13 mouse cellular contexts compared by ENCODE assay signal in the genomic region with DNA sequence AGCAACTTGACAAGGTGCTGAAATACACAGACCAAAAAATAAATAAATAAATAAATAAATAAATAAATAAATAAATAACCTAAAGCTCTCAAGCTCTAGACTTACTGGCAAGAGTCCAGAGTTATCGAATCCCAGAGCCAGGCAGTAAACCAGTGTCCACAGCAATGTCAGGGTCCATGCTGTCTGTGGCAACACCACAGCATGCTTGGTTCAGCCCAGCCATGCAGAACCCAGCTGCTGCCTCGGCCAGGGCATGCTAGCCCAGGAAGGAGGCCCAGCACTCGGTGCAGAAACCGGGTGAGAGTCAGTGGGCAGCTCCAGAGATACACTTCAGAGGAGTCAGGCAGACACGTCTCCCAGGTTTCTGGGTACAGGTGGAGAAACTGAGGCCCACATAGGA. TPM values are rescaled to one million over a fixed set of nuclear protein-coding genes. Genes with fewer than 3 reads are reported as not detected.
"Had no signal": no experiment of that assay in that cellular context is flagged by ENCODE, and none has a peak within 500 bp of the region (broad histone marks: within the 10 kb centered on the region; RNA-seq: fewer than 3 reads in every experiment).

No protein-coding gene starts in this region.

- H3K9me3 ChIP-seq: limb, embryonic 12.5 days; liver, embryonic 13.5 days; midbrain, embryonic 12.5 days had no signal

- H3K4me1 ChIP-seq: liver, embryonic 13.5 days had no signal

- H3K4me3 ChIP-seq: left cerebral cortex, adult 2 months; limb, embryonic 12.5 days; liver, embryonic 13.5 days; midbrain, embryonic 12.5 days had no signal

- H3K36me3 ChIP-seq: limb, embryonic 12.5 days; liver, embryonic 13.5 days; midbrain, embryonic 12.5 days had no signal

- H3K4me2 ChIP-seq: limb, embryonic 12.5 days; liver, embryonic 13.5 days; midbrain, embryonic 12.5 days had no signal

- DNase-seq: kidney, adult 8-10 months; kidney, postnatal 25 days; liver; liver, embryonic 13.5 days; liver, postnatal 0 days; lung, postnatal 36 days; thymus, postnatal 4 days had no signal

- H3K27me3 ChIP-seq: limb, embryonic 12.5 days; liver, embryonic 13.5 days; midbrain, embryonic 12.5 days had no signal

- ATAC-seq: liver, postnatal 0 days had no signal

- H3K9ac ChIP-seq: limb, embryonic 12.5 days; liver, embryonic 13.5 days; liver, postnatal 0 days; midbrain, embryonic 12.5 days had no signal

- H3K27ac ChIP-seq: left cerebral cortex, adult 2 months; limb, embryonic 12.5 days; liver, embryonic 13.5 days; midbrain, embryonic 12.5 days; stomach, postnatal 0 days had no signal

RNA-seq across cellular contexts. Expression of a gene that starts 29.4 kb away (rescaled TPM):
- polyA plus RNA-seq: kidney, embryonic 16.5 days; liver, postnatal 0 days; lung, embryonic 16.5 days had no signal
